Mouse (Mus musculus) intestine, postnatal 0 days (tissue): ENCODE measurements at regions not wholly inside any gene's neighbourhood (a gene's known extent, or its start where the extent isn't known, plus 50 kb on each side); places are given as distances from the start of the nearest gene placed in this dataset.

ENCODE experiments used
- ATAC-seq: fragments of 200-750 bp; cut with Nextera tagmentation; 2 replicates; pipeline ENCODE4 v1.8.0; 2017; ENCODE audit warnings: mild to moderate bottlenecking, moderate TSS enrichment, moderate library complexity
- H3K27ac ChIP-seq: fragments of 300-500 bp; sonication (generic); 2 replicates; pipeline ENCODE4 v1.5.1; 2014; ENCODE audit warnings: mild to moderate bottlenecking, low read depth, low read length, moderate library complexity
- H3K27me3 ChIP-seq: fragments of 300-500 bp; sonication (generic); replicated peaks from 2 replicates; pipeline ENCODE4 v1.6.1; 2014; ENCODE audit warnings: low read length, mixed read lengths; ENCODE audit not compliant: control insufficient read depth, insufficient read depth
- H3K36me3 ChIP-seq: fragments of 300-500 bp; sonication (generic); 2 replicates; pipeline ENCODE4 v1.6.1; 2014; ENCODE audit warnings: mild to moderate bottlenecking, moderate library complexity; ENCODE audit not compliant: control insufficient read depth, insufficient read depth
- H3K4me1 ChIP-seq: fragments of 300-500 bp; sonication (generic); replicated peaks from 2 replicates; pipeline ENCODE4 v1.6.1; 2014; ENCODE audit warnings: antibody characterized with exemption, low read length, mixed read lengths; ENCODE audit not compliant: control insufficient read depth, insufficient read depth
- H3K4me2 ChIP-seq: fragments of 300-500 bp; sonication (generic); replicated peaks from 2 replicates; pipeline ENCODE4 v1.6.1; 2014; ENCODE audit warnings: low read depth, mild to moderate bottlenecking, moderate library complexity
- H3K4me3 ChIP-seq: fragments of 300-500 bp; sonication (generic); 2 replicates; pipeline ENCODE4 v1.5.1; 2014; ENCODE audit warnings: low read depth, low read length
- H3K9ac ChIP-seq: fragments of 300-500 bp; sonication (generic); 2 replicates; pipeline ENCODE4 v1.6.1; 2014; ENCODE audit warnings: mild to moderate bottlenecking, low read depth, low read length
- H3K9me3 ChIP-seq: fragments of 300-500 bp; sonication (generic); 2 replicates; pipeline ENCODE4 v1.6.1; 2016; ENCODE audit warnings: mixed run types; ENCODE audit not compliant: control insufficient read depth
- CTCF ChIP-seq: sonication (generic); IDR thresholded peaks from 2 replicates; pipeline ENCODE4 v1.5.1; 2016; ENCODE audit warnings: low read depth, mild to moderate bottlenecking, control low read depth, antibody characterized with exemption, moderate library complexity
- WGBS: fragments of 180-500 bp; shearing (Covaris S2); extraction: QIAGEN DNeasy Blood & Tissue Kit; methylation state at CpG from one replicate; pipeline ENCODE4 v1.1.7; 2014; 5-methylcytosine and 5-hydroxymethylcytosine counted together

DNA sequence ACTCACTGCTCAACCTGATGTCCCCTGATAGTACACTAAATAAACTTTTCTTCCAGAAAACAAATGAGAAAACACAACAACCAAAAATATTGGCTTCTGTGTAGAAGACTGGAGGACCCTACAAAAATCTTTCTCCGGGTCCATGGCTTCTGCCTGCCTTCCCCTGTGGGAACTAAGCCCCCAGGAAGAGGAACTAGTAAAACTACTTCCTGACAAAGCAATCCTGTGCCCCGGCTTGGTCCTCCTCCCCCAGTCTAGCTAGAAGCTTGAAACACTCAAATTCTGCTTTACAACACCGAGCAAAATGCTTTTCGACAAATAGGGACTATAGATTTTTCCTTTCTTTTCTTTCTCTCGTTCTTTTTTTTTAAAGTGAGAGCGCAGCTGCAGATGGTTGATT lies 51.3 kb upstream of the Mki67 start:
- Histone ChIP-seq H3K4me1 (no peaks in the 10 kb centered on the region; the same call in 1 of the 2 replicates), H3K4me2 (no peak overlapping the region), H3K27ac (no peak overlapping the region), H3K27me3 (peaks cover 5% of the 10 kb centered on the region; the same call in 1 of the 2 replicates), H3K4me3 (no peak overlapping the region), H3K36me3 (no peaks in the 10 kb centered on the region), H3K9ac (no peak overlapping the region), H3K9me3 (no peaks in the 10 kb centered on the region)
- no peak for TF ChIP-seq CTCF
- ATAC-seq = no peak
- 78% methylated on average over 6 of the region's 6 CpGs for WGBS

- 93% methylated on average over 11 of the region's 11 CpGs for WGBS
- TF ChIP-seq CTCF = no peak
- Histone ChIP-seq H3K4me2 (no peak overlapping the region), H3K27ac (no peak overlapping the region), H3K4me1 (no peaks in the 10 kb centered on the region; the same call in 1 of the 2 replicates), H3K27me3 (peaks cover 5% of the 10 kb centered on the region; the same call in 1 of the 2 replicates), H3K4me3 (no peak overlapping the region), H3K36me3 (no peaks in the 10 kb centered on the region), H3K9ac (no peak overlapping the region), H3K9me3 (no peaks in the 10 kb centered on the region)
- ATAC-seq = no peak
Measured at GRCm38 (mm10) chr7:135768064-135768463, 51.9 kb upstream of the Mki67 start.

DNA sequence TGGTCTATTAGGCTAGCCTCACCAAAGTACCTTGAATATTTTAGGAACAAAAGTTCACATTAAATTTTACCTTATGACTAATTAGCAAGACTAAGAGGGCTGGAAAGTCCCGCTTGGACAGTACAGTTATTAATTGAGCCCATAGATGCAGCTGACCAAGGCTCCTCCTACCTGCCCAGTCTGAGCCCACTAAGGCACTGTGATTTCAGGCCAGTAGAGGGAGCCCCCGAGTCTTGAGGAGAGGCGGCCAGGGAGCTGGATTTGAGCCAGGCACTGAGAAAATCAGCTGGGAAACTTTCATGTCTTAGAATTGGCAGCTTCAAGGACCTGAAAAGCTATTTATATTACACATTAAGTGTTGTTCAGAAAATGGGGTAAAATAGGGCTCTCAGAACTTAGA lies 52.4 kb upstream of the Mki67 start:
- H3K4me1 ChIP-seq = no peaks in the 10 kb centered on the region; the same call in 1 of the 2 replicates
- H3K27me3 ChIP-seq = peaks cover 5% of the 10 kb centered on the region; the same call in 1 of the 2 replicates
- 1% methylated on average over 3 of the region's 3 CpGs for WGBS
- H3K9ac ChIP-seq = no peak overlapping the region
- no peak overlapping the region for H3K4me2 ChIP-seq
- no peaks in the 10 kb centered on the region for H3K9me3 ChIP-seq
- H3K36me3 ChIP-seq = no peaks in the 10 kb centered on the region
- 0 out of 2 replicates have a peak, but pooled peaks have one; percentile 28 for ATAC-seq
- no peak overlapping the region for H3K4me3 ChIP-seq
- peak; percentile 89 for TF ChIP-seq CTCF
- no peak overlapping the region for H3K27ac ChIP-seq

- no peak overlapping the region for H3K9ac ChIP-seq
- no peak overlapping the region for H3K4me2 ChIP-seq
- no peak overlapping the region for H3K4me3 ChIP-seq
- H3K27me3 ChIP-seq = peaks cover 5% of the 10 kb centered on the region; the same call in 1 of the 2 replicates
- no peak for ATAC-seq
- 51% methylated on average over 21 of the region's 21 CpGs for WGBS
- H3K9me3 ChIP-seq = no peaks in the 10 kb centered on the region
- TF ChIP-seq CTCF = no peak
- H3K27ac ChIP-seq = no peak overlapping the region
- H3K4me1 ChIP-seq = no peaks in the 10 kb centered on the region; the same call in 1 of the 2 replicates
- no peaks in the 10 kb centered on the region for H3K36me3 ChIP-seq
Measured at GRCm38 (mm10) chr7:135769082-135769673, 53.0 kb upstream of the Mki67 start.

GRCm38 (mm10) chr7:135770051-135770450 lies 53.9 kb upstream of the Mki67 start:
- Histone ChIP-seq H3K27ac (no peak overlapping the region), H3K4me2 (no peak overlapping the region), H3K9ac (no peak overlapping the region), H3K9me3 (no peaks in the 10 kb centered on the region), H3K27me3 (peaks cover 5% of the 10 kb centered on the region; the same call in 1 of the 2 replicates), H3K4me3 (no peak overlapping the region), H3K36me3 (no peaks in the 10 kb centered on the region), H3K4me1 (no peaks in the 10 kb centered on the region; the same call in 1 of the 2 replicates)
- TF ChIP-seq CTCF = no peak
- ATAC-seq = no peak
- WGBS = 65% methylated on average over 6 of the region's 6 CpGs

GRCm38 (mm10) chr7:135775832-135776433 lies 59.8 kb upstream of the Mki67 start:
- no peak for TF ChIP-seq CTCF
- Histone ChIP-seq H3K9me3 (no peaks in the 10 kb centered on the region), H3K27me3 (0 out of 2 replicates have a peak, but pooled peaks cover 4% of the 10 kb centered on the region), H3K4me1 (no peaks in the 10 kb centered on the region), H3K36me3 (no peaks in the 10 kb centered on the region), H3K4me2 (no peak overlapping the region), H3K27ac (no peak overlapping the region), H3K9ac (no peak overlapping the region), H3K4me3 (no peak overlapping the region)
- 67% methylated on average over 7 of the region's 7 CpGs for whole genome bisulfite sequencing
- no peak for ATAC-seq
